In genomic region chr11:5527865-5528523, GRCm38 (mm10) we compare ENCODE assay signal across 25 mouse cellular contexts. TPM values are rescaled to one million over a fixed set of nuclear protein-coding genes. Genes with fewer than 3 reads are reported as not detected.
A peak's percentile ranks its signal among the peaks of the same experiment; 100 is the strongest.
DNase-seq lines count a peak whose midpoint lies in the region; ATAC-seq lines count a peak whose summit lies in the region.
"Had no signal": no experiment of that assay in that cellular context is flagged by ENCODE, and none has a peak within 500 bp of the region (broad histone marks: within the 10 kb centered on the region; RNA-seq: fewer than 3 reads in every experiment).

No protein-coding gene starts in this region.

- no peak overlapping the region for H3K9ac ChIP-seq in midbrain, embryonic 16.5 days (ENCODE audit: low read depth, low read length)
- H3K9ac ChIP-seq: embryonic facial prominence, embryonic 13.5 days; heart, embryonic 13.5 days; hindbrain, embryonic 12.5 days had no signal

- WGBS in midbrain, embryonic 16.5 days = 81% methylated on average over 5 of the region's 5 CpGs

- H3K9me3 ChIP-seq in midbrain, embryonic 16.5 days (replicated peaks; ENCODE audit: control insufficient read depth, low read length, poor library complexity, severe bottlenecking) = no peaks in the 10 kb centered on the region
- H3K9me3 ChIP-seq: embryonic facial prominence, embryonic 13.5 days; heart, embryonic 13.5 days; hindbrain, embryonic 12.5 days had no signal

- H3K27ac ChIP-seq in midbrain, embryonic 16.5 days (ENCODE audit: low read length) = no peak overlapping the region
- H3K27ac ChIP-seq: embryonic facial prominence, embryonic 13.5 days; gastrocnemius, adult 2 months; heart, embryonic 13.5 days; hindbrain, embryonic 12.5 days had no signal

- no peaks in the 10 kb centered on the region for H3K27me3 ChIP-seq in midbrain, embryonic 16.5 days (ENCODE audit: control insufficient read depth, insufficient read depth, low read depth, low read length)
- H3K27me3 ChIP-seq: embryonic facial prominence, embryonic 13.5 days; heart, embryonic 13.5 days; hindbrain, embryonic 12.5 days had no signal

- no peak for ATAC-seq in midbrain, embryonic 16.5 days
- ATAC-seq: CD4-positive, CD25-positive, alpha-beta regulatory T cell, adult 4 months; forebrain, embryonic 14.5 days; hindbrain, embryonic 16.5 days; inflammation-experienced regulatory T-cells, adult 6 months had no signal

- H3K4me2 ChIP-seq in midbrain, embryonic 16.5 days (ENCODE audit: low read length) = no peak overlapping the region
- H3K4me2 ChIP-seq: embryonic facial prominence, embryonic 13.5 days; heart, embryonic 13.5 days; hindbrain, embryonic 12.5 days had no signal

- intact Hi-C loops in heart, postnatal 36 days (cut with DNase I) = no loop called here

- H3K4me3 ChIP-seq in midbrain, embryonic 16.5 days (ENCODE audit: low read depth, low read length) = no peak overlapping the region
- H3K4me3 ChIP-seq: embryonic facial prominence, embryonic 13.5 days; gastrocnemius, adult 2 months; heart, embryonic 13.5 days; hindbrain, embryonic 12.5 days had no signal

- DNase-seq in heart, adult 11 months = peak; percentile 72
- no peak for DNase-seq in heart, postnatal 36 days
- peak; percentile 1 for DNase-seq in testis, postnatal 10 days (ENCODE audit: low spot score)
- DNase-seq in testis, postnatal 14 days (ENCODE audit: low spot score) = no peak
- DNase-seq in MN1 (ENCODE audit: low spot score) = peak; percentile 51
- no peak for DNase-seq in cerebellum, adult 18-20 months
- DNase-seq: cerebellum, adult 11-12 months; cerebellum, adult 9-11 months; cerebellum, postnatal 36 days; gastrocnemius, adult 2 months; gastrocnemius, postnatal 25 days; heart, postnatal 4 days had no signal

- H3K36me3 ChIP-seq in midbrain, embryonic 16.5 days (ENCODE audit: control insufficient read depth, insufficient read depth, low read length) = peaks cover 41% of the 10 kb centered on the region

- peaks cover 9% of the 10 kb centered on the region for H3K4me1 ChIP-seq in midbrain, embryonic 16.5 days (ENCODE audit: control insufficient read depth, insufficient read depth, low read length)

RNA-seq across cellular contexts. Expression of gene Xbp1, which starts 7.5 kb away (rescaled TPM):
- 10 to 100 TPM; 59.2 to 65.2 TPM for total RNA-seq in heart, postnatal 36 days (2021)
- polyA plus RNA-seq in midbrain, embryonic 16.5 days (2015; fragmentation: Nextera tagmentation; extraction: Ambion mirVana) = 145 and 156 TPM in 2 replicates

RNA-seq across cellular contexts. Expression of gene Ccdc117, which starts 14.0 kb away (rescaled TPM):
- total RNA-seq in heart, postnatal 36 days (2021) = 10 to 100 TPM; 19.5 to 23.2 TPM
- polyA plus RNA-seq in midbrain, embryonic 16.5 days (2015; fragmentation: Nextera tagmentation; extraction: Ambion mirVana) = 9.9 and 10.6 TPM in 2 replicates

RNA-seq across cellular contexts. Expression of gene Ankrd36, which starts 41.5 kb away (rescaled TPM):
- not detected for total RNA-seq in heart, postnatal 36 days (2021)
- not detected in 2 replicates for polyA plus RNA-seq in midbrain, embryonic 16.5 days (2015; fragmentation: Nextera tagmentation; extraction: Ambion mirVana)
- total RNA-seq: adrenal gland, postnatal 10 days; adrenal gland, postnatal 4 days; gastrocnemius, adult 2 months; gastrocnemius, postnatal 25 days; granulocyte monocyte progenitor cell, adult 5-6 weeks; heart, postnatal 4 days had no signal
- polyA plus RNA-seq: brain, embryonic 14.5 days; CD4-positive, CD25-positive, alpha-beta regulatory T cell, adult 4 months; embryonic facial prominence, embryonic 13.5 days; forebrain, embryonic 14.5 days; heart, embryonic 13.5 days; heart, postnatal 0 days; hindbrain, embryonic 16.5 days; inflammation-experienced regulatory T-cells, adult 6 months had no signal

Comparison
In these comparisons a context has a peak if more than half of its experiments do, and no peak if none do; other contexts are left out.
1. DNase-seq: peak in heart, adult 11 months (single experiment), testis, postnatal 10 days (single experiment) and MN1 (single experiment); none in heart, postnatal 36 days (0 of 2), testis, postnatal 14 days (single experiment) and cerebellum, adult 18-20 months (0 of 2).